Mouse (Mus musculus) MEL (cell line): ENCODE results near the gene Dcdc2b. TPM values are rescaled to one million over a fixed set of nuclear protein-coding genes. Genes with fewer than 3 reads are reported as not detected.

Experiments
- DNase-seq: peaks from one replicate; pipeline ENCODE4 v3.0.0; 2011; ENCODE audit warnings: low read depth, low spot score
- H3K27ac ChIP-seq: 2 replicates; pipeline ENCODE4 v1.5.1; 2012; ENCODE audit warnings: low read depth, mild to moderate bottlenecking, control low read depth, low read length, moderate library complexity; ENCODE audit not compliant: control insufficient read depth
- H3K27me3 ChIP-seq, 2 experiments: fragments of 150-350 bp in 1 of 2; sonication (generic) in 1 of 2; 2 replicates each; pipeline ENCODE4 v1.6.1; 2012; ENCODE audit warnings: low read length in 2 of 2, mild to moderate bottlenecking in 2 of 2, improper control_type of control experiment in 1 of 2, moderate library complexity in 1 of 2; ENCODE audit not compliant: insufficient read depth in 2 of 2, control insufficient read depth in 1 of 2
- H3K36me3 ChIP-seq, 2 experiments: 2 replicates each; pipeline ENCODE4 v1.6.1; 2012 to 2014; ENCODE audit warnings: low read length in 2 of 2, improper control_type of control experiment in 1 of 2, inconsistent platforms in 1 of 2, mild to moderate bottlenecking in 1 of 2; ENCODE audit not compliant: insufficient read depth in 2 of 2, control insufficient read depth in 1 of 2
- H3K4me1 ChIP-seq, 2 experiments: fragments of 150-350 bp in 1 of 2; sonication (generic) in 1 of 2; 2 replicates each; pipeline ENCODE4 v1.6.1; 2012; ENCODE audit warnings: low read length in 2 of 2, improper control_type of control experiment in 1 of 2, mild to moderate bottlenecking in 1 of 2; ENCODE audit not compliant: insufficient read depth in 2 of 2, control insufficient read depth in 1 of 2
- H3K4me3 ChIP-seq, 2 experiments: fragments of 150-350 bp in 1 of 2; sonication (generic) in 1 of 2; 2 replicates each; pipeline ENCODE4 v1.5.1; 2012; ENCODE audit warnings: low read depth in 2 of 2, low read length in 2 of 2, mild to moderate bottlenecking in 2 of 2, moderate library complexity in 2 of 2, control low read depth in 1 of 2, improper control_type of control experiment in 1 of 2; ENCODE audit not compliant: control insufficient read depth in 1 of 2, insufficient read depth in 1 of 2
- H3K79me2 ChIP-seq: 2 replicates; pipeline ENCODE4 v1.6.1; 2012; ENCODE audit warnings: mild to moderate bottlenecking, low read length, moderate library complexity; ENCODE audit not compliant: control insufficient read depth, poor library complexity, insufficient read depth
- H3K9ac ChIP-seq: 2 replicates; pipeline ENCODE4 v1.6.1; 2012; ENCODE audit warnings: low read depth, mild to moderate bottlenecking, control low read depth, low read length, moderate library complexity; ENCODE audit not compliant: control insufficient read depth, poor library complexity, severe bottlenecking
- H3K9me3 ChIP-seq: fragments of 150-350 bp; sonication (generic); replicated peaks from 2 replicates; pipeline ENCODE4 v1.6.1; 2012; ENCODE audit warnings: mild to moderate bottlenecking, low read length, improper control_type of control experiment, moderate library complexity; ENCODE audit not compliant: insufficient read depth
- BHLHE40 ChIP-seq: IDR thresholded peaks from 2 replicates; pipeline ENCODE4 v1.6.1; 2012; ENCODE audit warnings: low read depth, mild to moderate bottlenecking, inconsistent platforms, low read length, improper control_type of control experiment, borderline replicate concordance
- E2F4 ChIP-seq: IDR thresholded peaks from 2 replicates; pipeline ENCODE4 v1.6.1; 2011; ENCODE audit warnings: low read depth, low read length, improper control_type of control experiment, borderline replicate concordance
- EP300 ChIP-seq, 2 experiments: IDR thresholded peaks; 2 replicates each; pipeline ENCODE4 v1.6.1; 2011; ENCODE audit warnings: improper control_type of control experiment in 2 of 2, low read length in 2 of 2, low read depth in 1 of 2, mild to moderate bottlenecking in 1 of 2
- GATA1 ChIP-seq: IDR thresholded peaks from 2 replicates; pipeline ENCODE4 v1.6.1; 2011; ENCODE audit warnings: low read depth, low read length, improper control_type of control experiment
- HCFC1 ChIP-seq: IDR thresholded peaks from 2 replicates; pipeline ENCODE4 v1.6.1; 2012; ENCODE audit warnings: low read depth, mild to moderate bottlenecking, inconsistent platforms, low read length, improper control_type of control experiment, moderate library complexity
- JUND ChIP-seq: IDR thresholded peaks from 2 replicates; pipeline ENCODE4 v1.6.1; 2011; ENCODE audit warnings: low read depth, mild to moderate bottlenecking, improper control_type of control experiment, low read length
- MAFK ChIP-seq: IDR thresholded peaks from 2 replicates; pipeline ENCODE4 v1.6.1; 2011; ENCODE audit warnings: low read depth, mild to moderate bottlenecking, low read length, improper control_type of control experiment, borderline replicate concordance
- MAZ ChIP-seq: IDR thresholded peaks from 2 replicates; pipeline ENCODE4 v1.6.1; 2012; ENCODE audit warnings: low read depth, mild to moderate bottlenecking, inconsistent platforms, low read length, improper control_type of control experiment
- MYC ChIP-seq: IDR thresholded peaks from 2 replicates; pipeline ENCODE4 v1.6.1; 2011; ENCODE audit warnings: low read depth, mild to moderate bottlenecking, low read length, improper control_type of control experiment, moderate library complexity
- NRF1 ChIP-seq: IDR thresholded peaks from 2 replicates; pipeline ENCODE4 v1.6.1; 2014; ENCODE audit warnings: low read depth, mild to moderate bottlenecking, inconsistent platforms, low read length, improper control_type of control experiment, moderate library complexity; ENCODE audit not compliant: poor library complexity, insufficient read depth, severe bottlenecking
- POLR2AphosphoS2 ChIP-seq: IDR thresholded peaks from 2 replicates; pipeline ENCODE4 v1.6.1; 2011; ENCODE audit warnings: low read length, improper control_type of control experiment
- POLR2AphosphoS5 ChIP-seq: IDR thresholded peaks from 2 replicates; pipeline ENCODE4 v1.6.1; 2012; ENCODE audit warnings: low read depth, borderline replicate concordance, mild to moderate bottlenecking, inconsistent platforms, low read length, moderate library complexity, mixed read lengths
- RAD21 ChIP-seq: IDR thresholded peaks from 2 replicates; pipeline ENCODE4 v1.6.1; 2011; ENCODE audit warnings: mild to moderate bottlenecking, low read depth, low read length, improper control_type of control experiment
- UBTF ChIP-seq: IDR thresholded peaks from 2 replicates; pipeline ENCODE4 v1.6.1; 2012; ENCODE audit warnings: low read depth, mild to moderate bottlenecking, inconsistent platforms, low read length, improper control_type of control experiment, moderate library complexity, borderline replicate concordance; ENCODE audit not compliant: insufficient read depth
- ZMIZ1 ChIP-seq: IDR thresholded peaks from 2 replicates; pipeline ENCODE4 v1.6.1; 2012; ENCODE audit warnings: low read depth, mild to moderate bottlenecking, inconsistent platforms, low read length, improper control_type of control experiment, moderate library complexity
- polyA plus RNA-seq, 2 experiments: library from polyadenylated mRNA; stranded (reverse) in 1 of 2; unstranded in 1 of 2; fragments of >175 nt in 1 of 2; fragments of >200 nt in 1 of 2; gene quantifications; 2 replicates each; pipeline versions ENCODE4 v1.2.1 to v1.2.4; 2012; ENCODE audit warnings: low replicate concordance in 2 of 2, low read depth in 1 of 2; ENCODE audit not compliant: insufficient read length in 2 of 2, insufficient read depth in 1 of 2, missing spikeins in 1 of 2
- total RNA-seq: library from RNA; depleted of rRNA; stranded (reverse); fragments of 300-350 nt; gene quantifications from 2 replicates; pipeline ENCODE4 v1.2.3, GENCODE M21; 2012

The Dcdc2b gene
- total and polyA plus RNA-seq, 3 experiments, result 1.3 TPM; not detected in 2

GRCm38 (mm10) chr4:129645204-129645603 lies 31.1 kb upstream of the Dcdc2b start:
- H3K79me2 ChIP-seq, result peaks cover 4% of the 10 kb centered on the region
- H3K4me3 ChIP-seq, result no peak overlapping the region
- no peak for DNase-seq
- H3K27me3 ChIP-seq, result no peaks in the 10 kb centered on the region
- H3K9ac ChIP-seq, result no peak overlapping the region
- H3K9me3 ChIP-seq, result no peaks in the 10 kb centered on the region
- TF ChIP-seq MYC (no peak), UBTF (no peak), E2F4 (no peak), EP300 (IDR thresholded peaks at IDR 0.05; ENCODE audit: low read depth in 1 of 2, low read length in 2 of 2) (no peak), NRF1 (no peak), ZMIZ1 (no peak), HCFC1 (no peak), MAFK (no peak), POLR2AphosphoS2 (no peak), BHLHE40 (no peak), JUND (no peak), POLR2AphosphoS5 (no peak), GATA1 (no peak)
- TF ChIP-seq, all 39 proteins: peak for 0
- Histone ChIP-seq H3K4me1 (peaks cover 0 to 3% of the 10 kb centered on the region in 2 experiments; a peak in 1 of 4 replicates), H3K36me3 (peaks cover 0 to 4% of the 10 kb centered on the region in 2 experiments; a peak in 2 of 4 replicates), H3K27ac (no peak overlapping the region)

- TF ChIP-seq MAZ (no peak), RAD21 (no peak)
- Histone ChIP-seq H3K27ac (peak overlapping the region; percentile 21; the same call in 1 of the 2 replicates), H3K4me3 (peak overlapping the region; percentile 40 to 49), H3K9me3 (no peaks in the 10 kb centered on the region), H3K79me2 (peaks cover 20% of the 10 kb centered on the region), H3K36me3 (peaks cover 5 to 11% of the 10 kb centered on the region in 2 experiments; a peak in 3 of 4 replicates), H3K4me1 (peaks cover 0 to 20% of the 10 kb centered on the region in 2 experiments; a peak in 2 of 4 replicates), H3K9ac (peak overlapping the region; percentile 66), H3K27me3 (no peaks in the 10 kb centered on the region)
- peak; percentile 39 for DNase-seq
These were observed 27.7 kb upstream of the Dcdc2b start for GRCm38 (mm10) chr4:129641756-129642155.
